Mouse (Mus musculus) forebrain, embryonic 14.5 days (tissue): ENCODE measurements at regions not wholly inside any gene's neighbourhood (a gene's known extent, or its start where the extent isn't known, plus 50 kb on each side); places are given as distances from the start of the nearest gene placed in this dataset.
A peak's percentile ranks its signal among the peaks of the same experiment; 100 is the strongest.

ENCODE experiments used
- ATAC-seq: fragments of 200-750 bp; cut with Nextera tagmentation; 2 replicates; pipeline ENCODE4 v1.8.0; 2017; ENCODE audit warnings: mild to moderate bottlenecking, moderate library complexity
- DNase-seq: peaks from one replicate; pipeline ENCODE4 v3.0.0-alpha.2; 2015; ENCODE audit warnings: low spot score
- H3K27ac ChIP-seq: fragments of 300-500 bp; sonication (generic); 2 replicates; pipeline ENCODE4 v1.5.1; 2014; ENCODE audit warnings: low read depth, mild to moderate bottlenecking, control low read depth, low read length, moderate library complexity
- H3K27me3 ChIP-seq: fragments of 300-500 bp; sonication (generic); replicated peaks from 2 replicates; pipeline ENCODE4 v1.6.1; 2014; ENCODE audit warnings: low read length, control low read depth, mixed read lengths; ENCODE audit not compliant: control insufficient read depth, insufficient read depth
- H3K36me3 ChIP-seq: fragments of 300-500 bp; sonication (generic); 2 replicates; pipeline ENCODE4 v1.6.1; 2014; ENCODE audit warnings: low read length, control low read depth; ENCODE audit not compliant: control insufficient read depth, insufficient read depth
- H3K4me1 ChIP-seq: fragments of 300-500 bp; sonication (generic); 2 replicates; pipeline ENCODE4 v1.6.1; 2014; ENCODE audit warnings: antibody characterized with exemption, low read length, control low read depth; ENCODE audit not compliant: control insufficient read depth, insufficient read depth
- H3K4me2 ChIP-seq: fragments of 300-500 bp; sonication (generic); 2 replicates; pipeline ENCODE4 v1.6.1; 2014; ENCODE audit warnings: mild to moderate bottlenecking, control low read depth, low read length
- H3K4me3 ChIP-seq: fragments of 300-500 bp; sonication (generic); 2 replicates; pipeline ENCODE4 v1.5.1; 2014; ENCODE audit warnings: low read depth, low read length, control low read depth
- H3K9ac ChIP-seq: fragments of 300-500 bp; sonication (generic); 2 replicates; pipeline ENCODE4 v1.6.1; 2014; ENCODE audit warnings: mild to moderate bottlenecking, low read length, control low read depth, moderate library complexity
- H3K9me3 ChIP-seq: fragments of 300-500 bp; sonication (generic); replicated peaks from 2 replicates; pipeline ENCODE4 v1.6.1; 2016; ENCODE audit warnings: low read length, control low read depth, mixed read lengths; ENCODE audit not compliant: control insufficient read depth
- WGBS: fragments of 180-500 bp; shearing (Covaris S2); extraction: QIAGEN DNeasy Blood & Tissue Kit; methylation state at CpG from one replicate; pipeline ENCODE4 v1.1.7; 2014; 5-methylcytosine and 5-hydroxymethylcytosine counted together

DNA sequence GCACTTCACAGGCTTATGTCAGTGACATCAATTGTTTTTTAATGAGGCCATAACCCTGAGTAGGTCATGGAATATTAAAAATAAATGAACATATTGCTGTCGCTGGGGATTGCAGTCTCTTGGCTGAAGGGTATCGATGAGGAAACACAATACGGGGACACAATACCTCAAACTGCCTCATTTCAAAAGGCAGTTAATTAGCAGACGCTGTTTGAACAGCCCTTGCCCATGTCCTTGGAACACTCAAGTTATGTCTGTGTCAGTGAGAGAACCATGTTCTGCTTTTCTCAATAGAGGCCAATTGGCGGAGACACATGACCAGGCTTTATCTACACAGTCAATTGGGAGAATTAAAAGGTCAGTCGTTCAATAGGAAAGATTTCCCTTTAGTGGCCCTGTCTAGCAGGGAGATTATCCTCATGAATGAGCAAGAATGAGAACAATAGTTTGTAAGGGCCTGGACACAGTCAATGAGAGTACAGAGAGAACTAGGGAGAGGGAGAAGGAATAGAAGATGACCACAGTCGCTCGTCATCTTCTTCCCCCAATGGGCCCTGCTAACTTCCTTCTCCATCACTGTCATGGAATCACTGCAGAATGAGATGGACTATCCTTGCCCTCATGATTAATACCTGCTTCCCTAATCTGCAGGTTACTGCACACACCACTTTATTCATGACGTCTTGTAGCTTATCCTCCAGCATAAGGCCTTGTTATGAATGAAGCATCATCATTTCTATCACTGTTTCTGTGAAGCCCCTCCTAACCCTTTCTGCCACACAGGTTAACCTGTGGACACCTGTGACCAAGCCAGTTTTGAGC, 973.6 kb upstream of the Lcorl start:
- 8% methylated on average over 9 of the region's 9 CpGs for WGBS
- no peaks in the 10 kb centered on the region for H3K36me3 ChIP-seq
- peaks cover 2% of the 10 kb centered on the region; the same call in 1 of the 2 replicates for H3K4me1 ChIP-seq
- no peak overlapping the region for H3K4me3 ChIP-seq
- no peak overlapping the region for H3K4me2 ChIP-seq
- H3K27ac ChIP-seq: no peak overlapping the region
- peak; percentile 46 for DNase-seq
- no peaks in the 10 kb centered on the region for H3K9me3 ChIP-seq
- ATAC-seq: peak; percentile 72
- no peaks in the 10 kb centered on the region for H3K27me3 ChIP-seq
- no peak overlapping the region for H3K9ac ChIP-seq

DNA sequence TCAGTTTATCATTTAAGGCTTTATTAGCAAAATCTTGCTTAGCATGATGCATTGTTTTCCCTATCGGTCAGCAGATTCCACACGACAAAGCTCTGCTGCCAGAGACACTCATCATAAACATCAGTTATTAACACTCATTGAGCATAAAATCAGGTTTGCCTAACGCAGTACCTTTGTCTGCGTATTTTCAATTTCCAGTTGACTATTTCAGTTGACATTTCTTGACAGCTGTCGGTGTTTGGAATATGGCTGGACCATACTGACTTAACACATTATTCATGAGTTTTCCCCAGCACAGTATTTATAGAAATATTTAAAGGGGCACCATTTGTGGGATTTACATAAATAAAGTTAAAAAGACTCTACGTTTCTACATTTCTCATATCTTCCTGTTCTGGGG, 972.7 kb upstream of the Lcorl start:
- no peak for DNase-seq
- Histone ChIP-seq H3K27me3 (no peaks in the 10 kb centered on the region), H3K27ac (no peak overlapping the region), H3K9me3 (no peaks in the 10 kb centered on the region), H3K4me2 (no peak overlapping the region), H3K4me3 (no peak overlapping the region), H3K36me3 (no peaks in the 10 kb centered on the region), H3K9ac (no peak overlapping the region), H3K4me1 (peaks cover 2% of the 10 kb centered on the region; the same call in 1 of the 2 replicates)
- 55% methylated on average over 6 of the region's 6 CpGs for WGBS
- ATAC-seq: no peak

DNA sequence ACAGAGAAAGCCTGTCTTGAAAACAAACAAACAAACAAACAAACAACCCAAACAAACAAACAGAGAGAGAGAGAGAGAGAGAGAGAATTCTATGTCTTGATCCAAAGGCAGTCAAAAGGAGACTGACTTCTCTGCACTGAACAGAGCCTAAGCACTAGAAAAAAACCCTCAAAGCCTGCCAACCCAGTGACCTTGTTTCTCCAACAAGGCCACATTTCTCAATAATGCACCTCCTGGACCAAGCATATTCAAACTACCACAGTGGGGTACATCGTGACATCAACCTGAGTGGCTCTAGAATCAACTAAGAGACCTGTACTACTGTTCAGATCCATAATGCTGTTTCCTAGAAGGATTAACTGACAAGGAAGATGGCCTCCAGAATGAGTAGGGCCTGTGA, 969.0 kb upstream of the Lcorl start:
- H3K9me3 ChIP-seq: no peaks in the 10 kb centered on the region
- DNase-seq (no peak), ATAC-seq (no peak)
- H3K4me2 ChIP-seq: no peak overlapping the region
- H3K36me3 ChIP-seq: no peaks in the 10 kb centered on the region
- no peak overlapping the region for H3K9ac ChIP-seq
- peaks cover 2% of the 10 kb centered on the region; the same call in 1 of the 2 replicates for H3K4me1 ChIP-seq
- no peak overlapping the region for H3K27ac ChIP-seq
- 97% methylated on average over 1 of the region's 1 CpGs for WGBS
- no peaks in the 10 kb centered on the region for H3K27me3 ChIP-seq
- H3K4me3 ChIP-seq: no peak overlapping the region

DNA sequence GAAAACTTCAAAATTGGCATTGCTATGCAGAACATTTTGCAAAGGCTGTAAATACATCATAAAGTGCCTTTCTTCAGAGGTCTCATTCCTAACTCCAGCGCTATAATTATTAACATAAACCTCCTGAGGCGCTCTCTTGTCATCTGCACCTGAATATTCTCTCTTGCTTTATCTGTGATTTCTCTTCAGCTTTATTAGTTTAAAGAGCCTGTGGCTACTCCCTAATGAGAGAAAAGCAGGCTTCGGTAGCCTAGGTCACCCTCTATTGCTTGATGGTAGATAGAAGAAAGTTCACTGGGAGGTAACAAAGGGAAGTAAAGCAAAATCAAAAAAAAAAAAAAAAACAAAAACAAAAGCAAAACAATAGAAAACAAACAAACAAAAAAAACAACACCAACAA, 967.5 kb upstream of the Lcorl start:
- no peak for DNase-seq
- Histone ChIP-seq H3K4me2 (no peak overlapping the region), H3K9ac (no peak overlapping the region), H3K27ac (no peak overlapping the region), H3K9me3 (no peaks in the 10 kb centered on the region), H3K27me3 (no peaks in the 10 kb centered on the region), H3K4me1 (0 out of 2 replicates have a peak, but pooled peaks cover under 1% of the 10 kb centered on the region), H3K36me3 (no peaks in the 10 kb centered on the region), H3K4me3 (no peak overlapping the region)
- no peak for ATAC-seq
- 68% methylated on average over 3 of the region's 3 CpGs for WGBS

DNA sequence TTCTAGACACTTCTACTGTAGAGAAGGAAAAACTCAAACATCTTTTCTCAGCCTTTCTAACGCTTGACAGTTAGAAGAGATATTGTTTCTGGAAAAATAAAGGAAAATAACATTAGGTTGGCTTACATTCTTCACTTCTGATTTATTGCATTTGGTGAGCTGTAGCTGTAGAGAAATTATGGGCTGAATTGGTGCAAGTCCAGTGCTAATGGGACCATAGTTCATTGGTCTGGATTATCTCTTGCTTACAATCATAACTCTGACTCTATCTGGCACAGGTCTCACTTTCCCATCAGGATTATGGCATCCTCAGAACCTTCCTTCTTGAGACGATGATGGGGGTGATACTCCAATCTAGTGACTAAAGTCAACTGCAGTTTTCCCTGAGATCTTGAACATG, 937.7 kb upstream of the Lcorl start:
- DNase-seq (no peak), ATAC-seq (no peak)
- 0 out of 2 replicates have a peak, but pooled peaks cover 2% of the 10 kb centered on the region for H3K4me1 ChIP-seq
- no peak overlapping the region for H3K27ac ChIP-seq
- no peaks in the 10 kb centered on the region for H3K36me3 ChIP-seq
- H3K9me3 ChIP-seq: no peaks in the 10 kb centered on the region
- no peaks in the 10 kb centered on the region for H3K27me3 ChIP-seq
- no peak overlapping the region for H3K9ac ChIP-seq
- WGBS: 94% methylated on average over 2 of the region's 2 CpGs
- no peak overlapping the region for H3K4me3 ChIP-seq
- no peak overlapping the region for H3K4me2 ChIP-seq

DNA sequence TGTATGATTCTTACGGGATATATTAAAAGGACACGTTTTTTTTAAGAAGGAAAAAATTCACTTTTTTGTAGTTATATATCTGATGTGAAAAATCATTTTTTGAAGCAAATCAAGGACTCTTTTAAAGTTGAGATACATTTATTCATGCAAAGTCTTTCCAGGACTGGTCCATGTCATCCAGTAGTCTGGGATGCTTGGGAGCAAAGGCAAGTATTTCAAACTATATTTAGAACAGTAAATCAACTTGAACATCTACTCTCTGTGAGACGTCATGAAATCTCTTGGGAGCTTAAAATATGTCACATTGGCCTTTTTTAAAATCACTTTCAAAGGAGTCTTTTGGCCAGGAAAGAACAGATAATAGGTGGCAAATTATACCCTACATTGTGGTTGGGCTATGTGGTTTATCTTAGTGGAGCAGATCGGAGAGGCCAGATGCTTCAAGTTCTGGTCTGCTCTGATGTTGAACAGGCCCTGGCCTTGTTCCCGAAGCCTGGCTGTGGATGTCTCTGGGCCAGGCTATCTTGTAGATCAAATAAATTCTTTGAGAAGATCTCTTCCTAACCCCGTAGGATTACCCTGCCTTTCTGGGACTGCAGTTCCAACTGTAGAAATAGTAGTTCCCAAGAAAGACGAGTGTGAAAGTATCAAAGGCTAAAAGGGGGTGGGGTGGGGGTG, 936.8 kb upstream of the Lcorl start:
- DNase-seq: no peak
- WGBS: 88% methylated on average over 7 of the region's 7 CpGs
- H3K9me3 ChIP-seq: no peaks in the 10 kb centered on the region
- no peak overlapping the region for H3K4me2 ChIP-seq
- no peak for ATAC-seq
- H3K27me3 ChIP-seq: no peaks in the 10 kb centered on the region
- no peak overlapping the region for H3K9ac ChIP-seq
- no peak overlapping the region for H3K27ac ChIP-seq
- no peaks in the 10 kb centered on the region for H3K36me3 ChIP-seq
- H3K4me1 ChIP-seq: 0 out of 2 replicates have a peak, but pooled peaks cover 2% of the 10 kb centered on the region
- H3K4me3 ChIP-seq: no peak overlapping the region

DNA sequence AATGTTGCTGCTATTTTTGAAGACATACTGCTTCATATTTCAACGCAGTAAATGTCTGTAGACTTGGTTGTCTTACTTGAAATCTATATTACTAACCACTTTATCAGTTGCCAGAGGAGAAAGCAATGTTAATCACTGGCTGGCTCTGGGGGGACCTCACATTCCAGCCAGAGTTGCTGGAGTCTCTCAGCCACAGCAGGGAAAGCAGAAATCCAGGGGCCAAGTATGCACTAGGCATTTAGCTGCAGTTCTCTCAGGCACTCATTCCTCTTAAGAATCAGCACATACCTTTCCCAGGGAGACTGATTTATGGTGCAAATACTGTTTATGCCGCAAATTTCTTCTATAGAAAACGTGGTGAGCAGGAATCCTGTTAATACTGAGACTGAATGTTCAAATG, 933.6 kb upstream of the Lcorl start:
- H3K27me3 ChIP-seq: no peaks in the 10 kb centered on the region
- H3K4me2 ChIP-seq: no peak overlapping the region
- H3K4me1 ChIP-seq: 0 out of 2 replicates have a peak, but pooled peaks cover 2% of the 10 kb centered on the region
- no peaks in the 10 kb centered on the region for H3K36me3 ChIP-seq
- H3K9ac ChIP-seq: no peak overlapping the region
- WGBS: 13% methylated on average over 3 of the region's 3 CpGs
- H3K9me3 ChIP-seq: no peaks in the 10 kb centered on the region
- ATAC-seq: peak; percentile 86
- peak overlapping the region; percentile 45; the same call in 1 of the 2 replicates for H3K27ac ChIP-seq
- DNase-seq: peak; percentile 61
- no peak overlapping the region for H3K4me3 ChIP-seq

DNA sequence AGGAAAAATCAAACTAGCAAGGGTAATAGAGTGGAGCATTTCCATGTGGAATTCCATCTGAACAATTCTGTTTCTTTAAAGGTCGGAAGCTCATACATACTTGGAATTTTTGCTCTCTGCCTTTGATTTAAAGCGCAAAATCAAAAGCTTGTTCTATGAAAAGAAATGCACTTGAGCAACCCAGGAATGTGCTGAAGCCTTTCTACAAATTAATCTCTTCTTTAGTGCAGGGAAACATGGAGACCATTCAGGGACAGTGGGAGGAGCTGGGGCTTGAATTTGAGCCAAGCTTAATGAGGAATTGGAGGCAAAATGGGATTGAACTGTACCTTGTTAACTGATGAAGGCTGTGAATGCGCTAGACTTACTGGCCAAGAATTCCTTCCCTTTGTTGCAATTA, 933.1 kb upstream of the Lcorl start:
- H3K9me3 ChIP-seq: no peaks in the 10 kb centered on the region
- 0 out of 2 replicates have a peak, but pooled peaks cover 2% of the 10 kb centered on the region for H3K4me1 ChIP-seq
- ATAC-seq: peak; percentile 94
- no peak overlapping the region for H3K4me2 ChIP-seq
- H3K27ac ChIP-seq: 0 out of 2 replicates have a peak overlapping the region, but pooled peaks have one; percentile 33
- H3K36me3 ChIP-seq: no peaks in the 10 kb centered on the region
- no peaks in the 10 kb centered on the region for H3K27me3 ChIP-seq
- peak; percentile 87 for DNase-seq
- no peak overlapping the region for H3K9ac ChIP-seq
- H3K4me3 ChIP-seq: no peak overlapping the region
- WGBS: under 1% methylated on average over 3 of the region's 3 CpGs

DNA sequence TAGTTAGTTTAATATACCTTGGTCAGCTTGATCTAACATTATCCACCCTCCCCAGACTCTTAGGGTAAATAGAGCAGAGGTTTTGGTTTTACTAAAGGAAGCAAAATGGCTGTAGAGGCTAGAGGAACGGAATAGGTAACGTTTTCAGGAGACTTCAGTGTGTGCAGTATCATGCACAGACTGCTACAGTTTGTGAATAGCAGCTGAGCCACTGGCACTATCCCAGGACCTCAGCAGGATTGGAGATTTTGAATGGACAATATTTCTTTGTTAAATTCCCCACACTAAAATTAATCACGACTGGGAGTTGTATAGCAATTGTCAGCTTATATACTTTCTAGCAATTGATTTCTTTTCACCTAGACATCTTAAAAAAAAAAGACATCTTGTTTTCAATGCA, 929.7 kb upstream of the Lcorl start:
- Histone ChIP-seq H3K9ac (no peak overlapping the region), H3K4me3 (no peak overlapping the region), H3K27me3 (no peaks in the 10 kb centered on the region), H3K27ac (no peak overlapping the region), H3K4me2 (no peak overlapping the region), H3K36me3 (no peaks in the 10 kb centered on the region), H3K9me3 (no peaks in the 10 kb centered on the region), H3K4me1 (0 out of 2 replicates have a peak, but pooled peaks cover 2% of the 10 kb centered on the region)
- no peak for ATAC-seq
- 33% methylated on average over 3 of the region's 3 CpGs for WGBS
- peak; percentile 32 for DNase-seq
